Mouse (Mus musculus): ENCODE data around the gene Olfr720. TPM values are rescaled to one million over a fixed set of nuclear protein-coding genes. Genes with fewer than 3 reads are reported as not detected.

Gene Olfr720
- polyA plus RNA-seq (2012; rRNA removed): not detected in 2 replicates

DNA sequence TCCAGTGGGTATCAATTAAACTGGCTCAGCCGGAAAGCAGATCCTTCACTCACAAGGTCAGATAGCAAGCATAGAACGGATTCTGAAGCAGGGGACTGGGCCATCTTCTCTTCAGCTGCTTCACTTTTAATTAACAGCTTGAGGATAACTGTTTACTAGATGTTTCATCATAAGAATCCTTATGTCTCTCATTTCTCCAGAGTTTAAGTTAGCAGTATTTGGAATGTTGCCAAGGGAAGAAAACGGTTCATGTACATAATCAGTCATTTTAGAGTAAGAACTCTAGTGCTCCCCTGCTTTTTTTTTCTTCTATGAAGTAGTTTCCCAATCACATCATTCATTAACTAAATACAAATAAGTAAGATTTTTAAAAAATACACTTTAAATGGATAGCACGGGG, at the start of gene Olfr720:
Gene Olfr720, minus strand, starts transcription at position 101 of the 400 bp plus-strand sequence.
- TF ChIP-seq CTCF (IDR thresholded peaks at IDR 0.05; ENCODE audit: extremely low read depth, insufficient read depth, low read length): no peak
- no peak for TF ChIP-seq POLR2A (IDR thresholded peaks at IDR 0.05; ENCODE audit: extremely low read depth, insufficient read depth, low read length)
- no peaks in the 10 kb centered on the region for H3K4me1 ChIP-seq (ENCODE audit: control insufficient read depth, insufficient read depth, low read length)
- H3K4me3 ChIP-seq (ENCODE audit: insufficient read depth, low read length): no peak within 1 kb of the TSS
- H3K27ac ChIP-seq (ENCODE audit: insufficient read depth, low read length): no peak within 1 kb of the TSS

Other genes with a start within 250 kb of the Olfr720 start
- 26.0 and 28.5 TPM in 2 replicates for gene Atxn7, start 225.4 kb downstream of the Olfr720 start, polyA plus RNA-seq (2012; rRNA removed)
- gene Thoc7, start 225.0 kb downstream of the Olfr720 start, polyA plus RNA-seq (2012; rRNA removed): 82.4 and 85.8 TPM in 2 replicates
- 86.8 and 93.1 TPM in 2 replicates for gene Psmd6, start 65.9 kb downstream of the Olfr720 start, polyA plus RNA-seq (2012; rRNA removed)
- gene Olfr31, start 136.0 kb upstream of the Olfr720 start, polyA plus RNA-seq (2012; rRNA removed): not detected in 2 replicates
- 7.2 and 8.0 TPM in 2 replicates for gene Il3ra, start 159.4 kb upstream of the Olfr720 start, polyA plus RNA-seq (2012; rRNA removed)
- not detected in 2 replicates for gene Olfr721-ps1, start 214.5 kb upstream of the Olfr720 start, polyA plus RNA-seq (2012; rRNA removed)

Data from cortical plate, adult 2 months (tissue).